Mouse (Mus musculus) limb, embryonic 11.5 days (tissue): ENCODE results near the gene Uba52. TPM values are rescaled to one million over a fixed set of nuclear protein-coding genes. Genes with fewer than 3 reads are reported as not detected.

Experiments used
- ATAC-seq: fragments of 200-750 bp; cut with Nextera tagmentation; 2 replicates; pipeline ENCODE4 v1.8.0; 2017; ENCODE audit warnings: low read depth; ENCODE audit not compliant: insufficient number of reproducible peaks, low FRiP score, low TSS enrichment
- DNase-seq: peaks from one replicate; pipeline ENCODE4 v3.0.0-alpha.2; 2015; ENCODE audit warnings: low spot score
- H3K27ac ChIP-seq: fragments of 300-500 bp; sonication (generic); replicated peaks from 2 replicates; pipeline ENCODE4 v1.5.1; 2014; ENCODE audit warnings: low read depth, mild to moderate bottlenecking, low read length
- H3K27me3 ChIP-seq: fragments of 300-500 bp; sonication (generic); 2 replicates; pipeline ENCODE4 v1.6.1; 2014; ENCODE audit warnings: mild to moderate bottlenecking, low read length, mixed read lengths; ENCODE audit not compliant: control insufficient read depth, insufficient read depth
- H3K36me3 ChIP-seq: fragments of 300-500 bp; sonication (generic); 2 replicates; pipeline ENCODE4 v1.6.1; 2014; ENCODE audit warnings: mild to moderate bottlenecking, low read length, moderate library complexity, mixed read lengths; ENCODE audit not compliant: control insufficient read depth, insufficient read depth
- H3K4me1 ChIP-seq: fragments of 300-500 bp; sonication (generic); 2 replicates; pipeline ENCODE4 v1.6.1; 2014; ENCODE audit warnings: low read length, mixed read lengths; ENCODE audit not compliant: control insufficient read depth, insufficient read depth
- H3K4me2 ChIP-seq: fragments of 300-500 bp; sonication (generic); 2 replicates; pipeline ENCODE4 v1.6.1; 2014; ENCODE audit warnings: low read depth, mild to moderate bottlenecking, moderate library complexity; ENCODE audit not compliant: severe bottlenecking
- H3K4me3 ChIP-seq: fragments of 300-500 bp; sonication (generic); 2 replicates; pipeline ENCODE4 v1.5.1; 2014; ENCODE audit warnings: low read depth, low read length
- H3K9ac ChIP-seq: fragments of 300-500 bp; sonication (generic); 2 replicates; pipeline ENCODE4 v1.6.1; 2014; ENCODE audit warnings: mild to moderate bottlenecking, low read length
- H3K9me3 ChIP-seq: fragments of 300-500 bp; sonication (generic); 2 replicates; pipeline ENCODE4 v1.6.1; 2016; ENCODE audit warnings: low read length; ENCODE audit not compliant: control insufficient read depth
- WGBS: fragments of 180-500 bp; shearing (Covaris S2); extraction: QIAGEN DNeasy Blood & Tissue Kit; methylation state at CpG from one replicate; pipeline ENCODE4 v1.1.7; 2014; 5-methylcytosine and 5-hydroxymethylcytosine counted together
- polyA plus RNA-seq: library from polyadenylated mRNA; unstranded; fragments of >200 nt; fragmentation: Nextera tagmentation; extraction: Ambion mirVana; gene quantifications from 2 replicates; pipeline ENCODE4 v1.2.1, GENCODE M21; 2014

Gene Uba52
- polyA plus RNA-seq, 1 experiment from 2014 or later = 926 TPM

DNA sequence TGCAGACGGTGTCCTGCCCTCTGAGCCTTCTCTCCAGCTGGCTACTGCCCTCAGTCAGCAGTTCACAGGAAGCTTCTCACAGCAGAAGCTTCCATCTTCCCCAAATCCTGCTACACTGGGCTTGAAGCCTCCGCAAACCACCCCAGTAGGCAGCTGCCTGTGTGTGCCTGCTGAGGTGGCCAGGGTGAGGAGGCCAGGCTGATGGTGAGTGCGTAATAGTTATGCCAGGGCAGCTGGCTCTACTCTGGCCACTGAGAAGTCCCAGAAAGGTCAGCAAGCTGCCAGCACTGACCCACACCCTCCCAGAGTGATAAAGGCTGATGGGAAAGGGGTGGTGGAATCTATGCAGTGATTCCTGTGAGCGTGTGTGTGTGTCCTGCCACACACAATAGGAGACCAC, 44.3 kb downstream of the Uba52 start:
- Histone ChIP-seq H3K4me2 (no peak overlapping the region), H3K4me1 (peaks cover 14% of the 10 kb centered on the region), H3K36me3 (0 out of 2 replicates have a peak, but pooled peaks cover 2% of the 10 kb centered on the region), H3K9me3 (no peaks in the 10 kb centered on the region), H3K27me3 (no peaks in the 10 kb centered on the region), H3K9ac (no peak overlapping the region), H3K4me3 (no peak overlapping the region), H3K27ac (no peak overlapping the region)
- DNase-seq (no peak), ATAC-seq (no peak)
- 91% methylated on average over 4 of the region's 4 CpGs for WGBS

DNA sequence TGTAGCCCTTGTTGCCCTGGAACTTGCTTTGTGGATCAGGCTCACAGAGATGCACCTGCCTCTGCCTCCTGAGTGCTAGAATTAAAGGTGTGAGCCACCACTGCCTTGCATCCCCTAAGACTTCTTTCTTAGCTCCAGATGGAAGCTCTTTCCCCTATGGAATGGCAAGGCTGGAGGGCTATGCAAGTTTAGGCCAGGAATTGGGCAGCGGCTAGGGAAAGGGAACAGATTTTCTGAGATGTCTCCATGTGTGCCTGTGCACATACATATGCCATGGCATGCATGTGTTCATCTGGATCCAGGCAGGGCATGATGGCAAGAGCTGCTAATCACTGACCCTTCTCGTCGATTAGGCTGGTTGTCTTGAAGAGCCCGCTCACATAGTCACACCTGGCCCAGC, 44.9 kb downstream of the Uba52 start:
- no peak for DNase-seq
- Histone ChIP-seq H3K27ac (no peak overlapping the region), H3K4me1 (peaks cover 15% of the 10 kb centered on the region), H3K27me3 (no peaks in the 10 kb centered on the region), H3K4me3 (no peak overlapping the region), H3K9ac (no peak overlapping the region), H3K9me3 (no peaks in the 10 kb centered on the region), H3K4me2 (no peak overlapping the region), H3K36me3 (0 out of 2 replicates have a peak, but pooled peaks cover 2% of the 10 kb centered on the region)
- no peak for ATAC-seq
- 94% methylated on average over 4 of the region's 4 CpGs for WGBS

GRCm38 (mm10) chr8:70464162-70464561, 46.4 kb downstream of the Uba52 start:
- no peak overlapping the region for H3K9ac ChIP-seq
- no peaks in the 10 kb centered on the region for H3K27me3 ChIP-seq
- WGBS = 92% methylated on average over 6 of the region's 6 CpGs
- no peak for ATAC-seq
- H3K4me3 ChIP-seq = no peak overlapping the region
- H3K36me3 ChIP-seq = 0 out of 2 replicates have a peak, but pooled peaks cover 2% of the 10 kb centered on the region
- peaks cover 15% of the 10 kb centered on the region for H3K4me1 ChIP-seq
- H3K27ac ChIP-seq = no peak overlapping the region
- no peak overlapping the region for H3K4me2 ChIP-seq
- DNase-seq = no peak
- no peaks in the 10 kb centered on the region for H3K9me3 ChIP-seq

GRCm38 (mm10) chr8:70463306-70463705, 47.3 kb downstream of the Uba52 start:
- H3K4me1 ChIP-seq = peaks cover 15% of the 10 kb centered on the region
- ATAC-seq = no peak
- 85% methylated on average over 4 of the region's 4 CpGs for WGBS
- no peaks in the 10 kb centered on the region for H3K27me3 ChIP-seq
- 0 out of 2 replicates have a peak, but pooled peaks cover 2% of the 10 kb centered on the region for H3K36me3 ChIP-seq
- no peak overlapping the region for H3K4me3 ChIP-seq
- DNase-seq = no peak
- no peak overlapping the region for H3K9ac ChIP-seq
- no peak overlapping the region for H3K27ac ChIP-seq
- no peak overlapping the region for H3K4me2 ChIP-seq
- H3K9me3 ChIP-seq = no peaks in the 10 kb centered on the region

DNA sequence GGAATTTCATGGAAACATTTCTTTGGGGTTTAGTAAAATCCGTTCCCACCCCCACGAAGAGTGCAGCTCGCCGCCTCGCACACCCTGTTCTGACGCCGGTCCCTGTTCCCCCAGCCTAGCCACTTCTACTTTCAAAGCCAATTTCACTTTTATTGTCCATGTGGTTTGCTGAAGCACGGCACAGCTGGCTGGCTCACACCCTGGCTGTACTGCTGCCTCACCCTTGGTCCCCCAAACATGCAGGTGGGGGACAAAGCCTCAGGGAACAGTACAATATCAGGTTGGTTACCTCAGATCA, 48.1 kb downstream of the Uba52 start:
- Histone ChIP-seq H3K9me3 (no peaks in the 10 kb centered on the region), H3K36me3 (0 out of 2 replicates have a peak, but pooled peaks cover 2% of the 10 kb centered on the region), H3K4me3 (no peak overlapping the region), H3K4me1 (peaks cover 15% of the 10 kb centered on the region), H3K4me2 (no peak overlapping the region), H3K27ac (no peak overlapping the region), H3K9ac (no peak overlapping the region), H3K27me3 (no peaks in the 10 kb centered on the region)
- WGBS = 66% methylated on average over 8 of the region's 8 CpGs
- ATAC-seq (no peak), DNase-seq (no peak)

- ATAC-seq (no peak), DNase-seq (no peak)
- Histone ChIP-seq H3K9ac (no peak overlapping the region), H3K4me3 (no peak overlapping the region), H3K36me3 (0 out of 2 replicates have a peak, but pooled peaks cover 2% of the 10 kb centered on the region), H3K4me1 (peaks cover 11% of the 10 kb centered on the region), H3K27ac (no peak overlapping the region), H3K27me3 (no peaks in the 10 kb centered on the region), H3K9me3 (no peaks in the 10 kb centered on the region), H3K4me2 (no peak overlapping the region)
- WGBS = 81% methylated on average over 16 of the region's 16 CpGs
Observed at GRCm38 (mm10) chr8:70461765-70462515, 48.7 kb downstream of the Uba52 start.

DNA sequence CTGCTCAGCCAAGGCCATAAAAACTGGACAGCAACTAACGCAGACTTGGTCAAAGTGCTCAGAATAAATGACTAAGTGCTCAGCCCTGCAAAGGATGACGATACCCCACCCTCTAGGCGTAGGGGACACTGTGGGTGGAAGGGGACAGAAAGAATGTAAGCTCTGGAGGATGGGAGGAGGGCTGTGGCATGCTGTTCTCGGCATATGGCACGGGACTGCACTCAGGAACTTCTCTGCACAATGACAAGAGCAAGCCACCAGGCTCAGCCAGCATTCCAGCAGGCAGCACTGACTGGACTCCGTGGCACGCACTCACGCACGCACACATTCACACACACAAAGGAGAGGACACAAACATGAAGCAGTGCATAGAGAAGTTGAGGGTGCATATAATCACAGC, 50.0 kb downstream of the Uba52 start:
- H3K4me2 ChIP-seq = no peak overlapping the region
- H3K4me3 ChIP-seq = no peak overlapping the region
- no peaks in the 10 kb centered on the region for H3K27me3 ChIP-seq
- H3K9me3 ChIP-seq = no peaks in the 10 kb centered on the region
- no peak overlapping the region for H3K9ac ChIP-seq
- DNase-seq = no peak
- no peaks in the 10 kb centered on the region for H3K36me3 ChIP-seq
- peaks cover 11% of the 10 kb centered on the region for H3K4me1 ChIP-seq
- WGBS = 80% methylated on average over 9 of the region's 9 CpGs
- no peak overlapping the region for H3K27ac ChIP-seq
- no peak for ATAC-seq

DNA sequence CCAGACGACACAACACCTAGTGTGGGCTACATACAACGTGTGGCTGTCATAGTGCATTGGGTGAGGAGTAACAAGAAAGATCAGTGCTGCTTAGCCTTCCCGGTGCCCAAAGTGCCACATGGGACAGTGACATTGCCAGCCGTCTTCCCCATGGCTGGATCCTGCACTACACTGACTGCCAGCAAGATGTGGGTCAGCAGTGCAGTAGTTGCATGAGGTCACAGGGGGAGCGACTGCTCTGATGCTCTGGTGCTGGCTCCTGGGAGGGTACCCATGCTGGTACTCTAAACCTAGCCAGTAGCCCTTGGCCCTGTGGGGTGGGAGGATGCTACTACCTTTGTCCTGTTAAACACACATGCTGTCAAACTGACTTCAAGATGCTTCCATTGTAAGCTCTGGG, 50.4 kb downstream of the Uba52 start:
- H3K27me3 ChIP-seq = no peaks in the 10 kb centered on the region
- H3K36me3 ChIP-seq = no peaks in the 10 kb centered on the region
- no peaks in the 10 kb centered on the region for H3K9me3 ChIP-seq
- 92% methylated on average over 5 of the region's 5 CpGs for WGBS
- no peak overlapping the region for H3K27ac ChIP-seq
- no peak overlapping the region for H3K9ac ChIP-seq
- ATAC-seq (no peak), DNase-seq (no peak)
- peaks cover 11% of the 10 kb centered on the region for H3K4me1 ChIP-seq
- no peak overlapping the region for H3K4me2 ChIP-seq
- no peak overlapping the region for H3K4me3 ChIP-seq

DNA sequence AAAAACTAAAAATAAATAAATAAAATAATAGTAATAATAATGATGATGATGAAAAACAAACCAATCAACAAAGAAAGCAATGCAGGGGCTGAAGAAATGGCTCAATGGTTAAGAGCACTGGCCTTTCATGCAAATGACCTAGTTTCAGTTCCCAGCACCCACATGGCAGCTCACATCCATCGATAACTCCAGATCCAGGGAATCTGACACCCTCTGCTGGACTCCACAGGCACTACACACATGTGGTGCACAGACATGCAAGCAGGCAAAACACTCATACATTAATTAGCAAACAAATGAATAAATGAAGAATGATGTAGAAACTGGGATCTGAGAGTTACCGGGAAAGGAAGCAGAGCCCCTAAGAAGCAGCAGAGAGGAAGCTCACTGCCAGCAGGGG, 51.0 kb downstream of the Uba52 start:
- no peaks in the 10 kb centered on the region for H3K9me3 ChIP-seq
- no peak overlapping the region for H3K27ac ChIP-seq
- peaks cover 11% of the 10 kb centered on the region for H3K4me1 ChIP-seq
- ATAC-seq (no peak), DNase-seq (no peak)
- 97% methylated on average over 2 of the region's 2 CpGs for WGBS
- H3K4me3 ChIP-seq = no peak overlapping the region
- no peak overlapping the region for H3K9ac ChIP-seq
- H3K27me3 ChIP-seq = no peaks in the 10 kb centered on the region
- no peaks in the 10 kb centered on the region for H3K36me3 ChIP-seq
- H3K4me2 ChIP-seq = no peak overlapping the region
